Mouse (Mus musculus) frontal cortex, postnatal 36 days (tissue): ENCODE measurements around the gene Olfr881.

ENCODE experiments used
- DNase-seq, 2 experiments: peaks; one replicate each; pipeline ENCODE4 v3.0.0; 2022; ENCODE audit warnings: low spot score in 2 of 2

Gene Olfr881

DNA sequence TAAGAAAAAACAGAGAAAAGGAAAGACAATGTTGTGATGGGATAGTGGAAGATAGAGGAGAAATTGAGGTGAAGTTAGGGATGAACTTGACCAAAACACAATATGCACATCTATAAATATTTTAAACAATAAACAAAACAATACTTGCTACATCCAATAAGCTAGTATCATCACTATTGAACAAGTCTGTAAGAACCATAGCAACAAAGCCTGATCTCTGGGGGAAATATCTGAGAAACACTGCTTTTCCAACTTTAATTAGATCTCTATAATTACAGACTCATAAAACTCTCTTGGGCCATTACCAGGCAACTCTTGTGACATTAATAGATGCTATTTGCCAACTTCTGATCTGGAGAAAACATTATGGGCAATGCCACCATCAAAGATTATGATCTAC lies at the start of gene Olfr881:
Gene Olfr881, plus strand, starts transcription at position 301 of the 400 bp plus-strand sequence.
- no peak for DNase-seq

DNA sequence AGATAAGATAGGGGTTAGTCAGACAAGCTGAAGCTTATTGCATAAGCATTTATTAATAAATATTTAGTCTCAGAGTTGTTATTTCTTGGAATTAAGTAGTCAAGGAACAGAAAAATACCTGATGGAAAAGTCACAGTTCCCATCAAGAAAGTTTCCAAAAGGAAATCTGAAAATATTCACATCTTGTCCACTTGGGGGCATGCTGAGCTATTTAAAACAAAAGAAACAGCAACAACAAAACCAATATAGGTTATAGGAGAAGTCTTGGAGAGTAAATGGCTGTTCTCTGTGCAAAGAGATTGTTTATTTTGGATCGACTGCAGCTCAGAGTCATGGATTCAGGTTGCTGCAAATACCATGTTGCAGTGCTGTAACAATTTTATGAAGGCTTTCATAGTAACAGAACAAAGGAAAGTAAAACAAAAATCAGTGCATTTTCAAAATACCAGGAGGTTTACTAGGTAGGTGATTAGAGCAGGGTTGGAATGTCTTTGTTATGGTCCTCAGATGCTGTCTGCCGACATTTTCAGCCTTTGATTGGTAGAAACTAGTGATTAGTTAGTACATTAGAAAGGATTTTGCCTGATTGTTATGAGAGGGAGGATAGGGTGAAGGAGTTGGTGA lies 7.1 kb downstream of the Olfr881 start:
- DNase-seq: no peak

DNA sequence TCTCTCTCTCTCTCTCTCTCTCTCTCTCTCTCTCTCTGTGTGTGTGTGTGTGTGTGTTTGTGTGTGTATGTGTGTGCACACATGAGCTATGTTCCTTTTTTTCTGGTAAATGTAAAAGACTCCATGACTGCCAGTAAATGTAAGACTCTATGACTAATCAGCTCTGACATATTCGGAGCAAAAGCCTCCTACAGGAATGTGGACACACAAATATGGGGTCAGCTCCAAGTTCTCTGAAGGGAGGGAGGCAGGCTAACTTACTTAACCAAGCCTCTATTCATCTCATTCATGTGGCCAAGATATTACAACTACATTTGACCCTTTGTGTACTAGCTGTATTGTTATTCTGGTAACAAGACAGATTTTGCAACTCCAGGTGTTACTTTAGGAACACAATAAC lies 8.4 kb downstream of the Olfr881 start:
- no peak for DNase-seq

DNA sequence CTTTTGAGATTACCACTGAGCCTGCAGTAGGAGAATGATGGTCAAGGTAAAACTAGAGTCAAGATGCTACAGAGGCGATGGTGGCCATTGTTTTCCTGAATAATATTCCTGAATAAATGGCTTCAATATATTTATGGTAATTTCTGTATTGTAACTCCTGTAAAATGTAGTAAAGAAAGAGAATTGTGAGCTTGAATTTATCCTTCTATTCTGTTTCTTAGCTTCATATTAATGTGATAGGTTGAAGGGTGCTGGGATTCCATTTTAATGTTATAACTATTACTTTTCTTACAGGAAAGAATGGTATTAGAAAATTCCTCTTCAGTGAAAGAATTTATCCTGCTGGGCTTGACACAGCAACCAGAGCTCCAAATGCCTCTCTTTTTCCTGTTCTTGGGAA lies 33.9 kb downstream of the Olfr881 start, which contains the start of gene Olfr883:
Gene Olfr883, plus strand, starts transcription at position 301 of the 400 bp plus-strand sequence.
- DNase-seq: no peak
